Mouse (Mus musculus): ENCODE data around the gene Il22ra1. TPM values are rescaled to one million over a fixed set of nuclear protein-coding genes. Genes with fewer than 3 reads are reported as not detected.
A peak's percentile ranks its signal among the peaks of the same experiment; 100 is the strongest.

Gene Il22ra1
- polyA plus RNA-seq, 1 experiment from 2014 or later = not detected

DNA sequence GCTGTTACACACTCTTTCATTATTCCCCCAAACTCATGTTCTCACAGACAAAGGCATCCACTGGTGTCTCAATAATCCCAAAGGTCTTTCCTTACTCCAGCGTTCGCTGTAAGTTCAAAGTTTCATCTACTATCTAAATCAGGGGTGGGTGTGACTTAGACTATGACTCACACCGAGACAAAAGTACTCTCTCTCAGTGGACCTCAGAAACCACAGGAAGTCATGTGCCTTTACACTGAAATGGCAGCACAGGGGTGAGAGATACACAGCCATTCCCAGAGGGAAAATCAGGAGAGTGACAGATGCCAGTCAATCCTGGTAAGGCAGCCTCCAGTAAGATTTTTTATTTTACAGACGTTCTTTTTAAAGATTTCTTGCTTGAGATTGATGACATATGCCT, 35.1 kb upstream of the Il22ra1 start:
- Histone ChIP-seq H3K27me3 (ENCODE audit: control insufficient read depth, insufficient read depth, low read length) (peaks cover 4% of the 10 kb centered on the region; the same call in 1 of the 2 replicates), H3K9ac (ENCODE audit: low read length) (no peak overlapping the region), H3K27ac (ENCODE audit: low read length) (no peak overlapping the region), H3K9me3 (replicated peaks; ENCODE audit: control insufficient read depth, low read length) (peaks cover 4% of the 10 kb centered on the region), H3K4me2 (ENCODE audit: low read depth, low read length) (no peak overlapping the region), H3K4me1 (ENCODE audit: control insufficient read depth, insufficient read depth, low read length) (no peaks in the 10 kb centered on the region), H3K36me3 (ENCODE audit: control insufficient read depth, insufficient read depth) (no peaks in the 10 kb centered on the region), H3K4me3 (ENCODE audit: low read length) (no peak overlapping the region)
- ATAC-seq (replicated peaks; ENCODE audit: extremely low read depth, insufficient read depth, low FRiP score) = no peak
- WGBS = 67% methylated on average over 4 of the region's 4 CpGs

DNA sequence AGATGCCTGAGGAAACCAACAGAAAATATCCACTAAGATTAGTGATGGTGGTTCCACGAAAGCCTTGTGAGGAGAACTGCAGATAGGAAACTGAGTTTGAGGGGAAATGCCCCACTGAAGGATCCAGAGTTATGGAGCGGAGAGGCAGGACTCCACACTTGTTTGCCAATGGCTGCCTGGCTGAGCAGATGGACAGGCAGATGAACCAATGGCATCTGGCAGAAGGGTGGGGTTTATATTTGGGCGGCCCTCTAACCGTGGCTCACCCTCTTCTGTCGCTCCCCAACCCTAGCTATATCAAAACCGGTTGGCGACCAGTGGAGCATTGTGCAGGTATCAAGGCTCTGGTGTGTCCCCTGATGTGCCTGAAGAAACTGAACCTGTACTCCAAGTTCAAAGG, 29.5 kb upstream of the Il22ra1 start:
- Histone ChIP-seq H3K4me3 (ENCODE audit: low read length) (no peak overlapping the region), H3K9me3 (replicated peaks; ENCODE audit: control insufficient read depth, low read length) (peaks cover 4% of the 10 kb centered on the region), H3K9ac (ENCODE audit: low read length) (no peak overlapping the region), H3K4me2 (ENCODE audit: low read depth, low read length) (no peak overlapping the region), H3K27me3 (ENCODE audit: control insufficient read depth, insufficient read depth, low read length) (no peaks in the 10 kb centered on the region), H3K36me3 (ENCODE audit: control insufficient read depth, insufficient read depth) (no peaks in the 10 kb centered on the region), H3K27ac (ENCODE audit: low read length) (no peak overlapping the region), H3K4me1 (ENCODE audit: control insufficient read depth, insufficient read depth, low read length) (no peaks in the 10 kb centered on the region)
- WGBS = 71% methylated on average over 7 of the region's 7 CpGs
- no peak for ATAC-seq (replicated peaks; ENCODE audit: extremely low read depth, insufficient read depth, low FRiP score)

- Histone ChIP-seq H3K36me3 (ENCODE audit: control insufficient read depth, insufficient read depth) (no peaks in the 10 kb centered on the region), H3K9me3 (replicated peaks; ENCODE audit: control insufficient read depth, low read length) (no peaks in the 10 kb centered on the region), H3K4me3 (ENCODE audit: low read length) (no peak overlapping the region), H3K27ac (ENCODE audit: low read length) (no peak overlapping the region), H3K27me3 (ENCODE audit: control insufficient read depth, insufficient read depth, low read length) (no peaks in the 10 kb centered on the region), H3K4me1 (ENCODE audit: control insufficient read depth, insufficient read depth, low read length) (0 out of 2 replicates have a peak, but pooled peaks cover 2% of the 10 kb centered on the region), H3K9ac (ENCODE audit: low read length) (no peak overlapping the region), H3K4me2 (ENCODE audit: low read depth, low read length) (no peak overlapping the region)
- no peak for ATAC-seq (replicated peaks; ENCODE audit: extremely low read depth, insufficient read depth, low FRiP score)
- 61% methylated on average over 13 of the region's 13 CpGs for WGBS
Measured at GRCm38 (mm10) chr4:135703497-135703896, 24.5 kb upstream of the Il22ra1 start.

DNA sequence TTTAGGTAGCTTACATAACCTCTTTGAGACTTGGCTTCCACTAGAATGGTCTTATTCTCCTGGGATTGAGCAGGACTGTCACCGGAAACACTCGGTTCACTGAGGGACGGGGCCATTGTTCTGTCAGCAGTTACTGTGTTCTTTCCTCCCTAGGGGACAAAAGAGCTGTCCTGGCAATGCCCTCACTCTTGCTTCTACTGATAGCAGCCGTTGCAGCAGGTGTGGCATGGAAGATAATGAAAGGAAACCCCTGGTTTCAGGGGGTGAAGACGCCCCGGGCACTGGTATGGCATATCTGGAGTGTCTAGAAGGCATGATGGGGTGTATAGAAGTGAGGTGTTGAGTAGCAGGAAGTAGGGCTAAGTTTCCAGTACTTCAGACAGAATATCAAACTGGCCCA, 24.0 kb upstream of the Il22ra1 start:
- H3K4me3 ChIP-seq (ENCODE audit: low read length) = no peak overlapping the region
- H3K27me3 ChIP-seq (ENCODE audit: control insufficient read depth, insufficient read depth, low read length) = no peaks in the 10 kb centered on the region
- H3K36me3 ChIP-seq (ENCODE audit: control insufficient read depth, insufficient read depth) = no peaks in the 10 kb centered on the region
- WGBS = 33% methylated on average over 6 of the region's 6 CpGs
- H3K9me3 ChIP-seq (replicated peaks; ENCODE audit: control insufficient read depth, low read length) = no peaks in the 10 kb centered on the region
- ATAC-seq (replicated peaks; ENCODE audit: extremely low read depth, insufficient read depth, low FRiP score) = no peak
- 0 out of 2 replicates have a peak, but pooled peaks cover 2% of the 10 kb centered on the region for H3K4me1 ChIP-seq (ENCODE audit: control insufficient read depth, insufficient read depth, low read length)
- H3K27ac ChIP-seq (ENCODE audit: low read length) = no peak overlapping the region
- no peak overlapping the region for H3K9ac ChIP-seq (ENCODE audit: low read length)
- H3K4me2 ChIP-seq (ENCODE audit: low read depth, low read length) = no peak overlapping the region

DNA sequence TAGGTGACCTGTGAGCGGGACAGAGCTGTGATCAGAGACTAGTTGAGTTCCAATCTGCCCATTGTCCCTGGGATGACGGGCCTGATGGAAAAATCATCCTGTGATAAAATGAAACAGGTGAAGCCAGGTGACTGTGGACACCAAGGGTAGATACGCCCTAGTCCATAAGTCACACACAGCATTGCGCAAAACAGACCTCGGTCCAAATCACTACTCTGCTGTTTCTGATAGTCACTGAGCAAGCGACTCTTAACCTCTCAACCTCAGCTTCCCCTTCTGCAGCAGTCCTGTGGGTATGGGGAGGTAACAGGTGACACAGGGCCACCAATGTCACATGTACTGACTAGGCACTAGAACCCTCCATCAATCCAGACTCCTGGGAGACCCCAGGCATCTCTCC, 21.9 kb upstream of the Il22ra1 start:
- no peak for ATAC-seq (replicated peaks; ENCODE audit: extremely low read depth, insufficient read depth, low FRiP score)
- Histone ChIP-seq H3K4me3 (ENCODE audit: low read length) (no peak overlapping the region), H3K4me1 (ENCODE audit: control insufficient read depth, insufficient read depth, low read length) (0 out of 2 replicates have a peak, but pooled peaks cover 2% of the 10 kb centered on the region), H3K9ac (ENCODE audit: low read length) (no peak overlapping the region), H3K27ac (ENCODE audit: low read length) (no peak overlapping the region), H3K4me2 (ENCODE audit: low read depth, low read length) (no peak overlapping the region), H3K36me3 (ENCODE audit: control insufficient read depth, insufficient read depth) (no peaks in the 10 kb centered on the region), H3K9me3 (replicated peaks; ENCODE audit: control insufficient read depth, low read length) (no peaks in the 10 kb centered on the region), H3K27me3 (ENCODE audit: control insufficient read depth, insufficient read depth, low read length) (no peaks in the 10 kb centered on the region)
- WGBS = 84% methylated on average over 6 of the region's 6 CpGs

- Histone ChIP-seq H3K4me1 (ENCODE audit: control insufficient read depth, insufficient read depth, low read length) (no peaks in the 10 kb centered on the region), H3K36me3 (ENCODE audit: control insufficient read depth, insufficient read depth) (no peaks in the 10 kb centered on the region), H3K9me3 (replicated peaks; ENCODE audit: control insufficient read depth, low read length) (no peaks in the 10 kb centered on the region), H3K4me3 (ENCODE audit: low read length) (peak overlapping the region; percentile 34), H3K27ac (ENCODE audit: low read length) (no peak overlapping the region), H3K4me2 (ENCODE audit: low read depth, low read length) (peak overlapping the region; percentile 62), H3K9ac (ENCODE audit: low read length) (no peak overlapping the region), H3K27me3 (ENCODE audit: control insufficient read depth, insufficient read depth, low read length) (no peaks in the 10 kb centered on the region)
- WGBS = 8% methylated on average over 8 of the region's 8 CpGs
- ATAC-seq (replicated peaks; ENCODE audit: extremely low read depth, insufficient read depth, low FRiP score) = 0 out of 2 replicates have a peak, but pooled peaks have one; percentile 28
Measured at GRCm38 (mm10) chr4:135709072-135709564, 18.9 kb upstream of the Il22ra1 start.

GRCm38 (mm10) chr4:135709621-135710020, 18.4 kb upstream of the Il22ra1 start:
- 69% methylated on average over 11 of the region's 11 CpGs for WGBS
- Histone ChIP-seq H3K36me3 (ENCODE audit: control insufficient read depth, insufficient read depth) (no peaks in the 10 kb centered on the region), H3K9ac (ENCODE audit: low read length) (no peak overlapping the region), H3K27me3 (ENCODE audit: control insufficient read depth, insufficient read depth, low read length) (no peaks in the 10 kb centered on the region), H3K27ac (ENCODE audit: low read length) (no peak overlapping the region), H3K4me1 (ENCODE audit: control insufficient read depth, insufficient read depth, low read length) (no peaks in the 10 kb centered on the region), H3K4me2 (ENCODE audit: low read depth, low read length) (no peak overlapping the region), H3K4me3 (ENCODE audit: low read length) (no peak overlapping the region), H3K9me3 (replicated peaks; ENCODE audit: control insufficient read depth, low read length) (no peaks in the 10 kb centered on the region)
- ATAC-seq (replicated peaks; ENCODE audit: extremely low read depth, insufficient read depth, low FRiP score) = no peak

- Histone ChIP-seq H3K4me2 (ENCODE audit: low read depth, low read length) (no peak overlapping the region), H3K4me3 (ENCODE audit: low read length) (no peak overlapping the region), H3K27ac (ENCODE audit: low read length) (no peak overlapping the region), H3K9me3 (replicated peaks; ENCODE audit: control insufficient read depth, low read length) (0 out of 2 replicates have a peak, but pooled peaks cover 2% of the 10 kb centered on the region), H3K4me1 (ENCODE audit: control insufficient read depth, insufficient read depth, low read length) (no peaks in the 10 kb centered on the region), H3K9ac (ENCODE audit: low read length) (no peak overlapping the region), H3K27me3 (ENCODE audit: control insufficient read depth, insufficient read depth, low read length) (no peaks in the 10 kb centered on the region), H3K36me3 (ENCODE audit: control insufficient read depth, insufficient read depth) (no peaks in the 10 kb centered on the region)
- ATAC-seq (replicated peaks; ENCODE audit: extremely low read depth, insufficient read depth, low FRiP score) = no peak
- WGBS = 52% methylated on average over 3 of the region's 3 CpGs
Measured at GRCm38 (mm10) chr4:135710392-135710791, 17.6 kb upstream of the Il22ra1 start.

DNA sequence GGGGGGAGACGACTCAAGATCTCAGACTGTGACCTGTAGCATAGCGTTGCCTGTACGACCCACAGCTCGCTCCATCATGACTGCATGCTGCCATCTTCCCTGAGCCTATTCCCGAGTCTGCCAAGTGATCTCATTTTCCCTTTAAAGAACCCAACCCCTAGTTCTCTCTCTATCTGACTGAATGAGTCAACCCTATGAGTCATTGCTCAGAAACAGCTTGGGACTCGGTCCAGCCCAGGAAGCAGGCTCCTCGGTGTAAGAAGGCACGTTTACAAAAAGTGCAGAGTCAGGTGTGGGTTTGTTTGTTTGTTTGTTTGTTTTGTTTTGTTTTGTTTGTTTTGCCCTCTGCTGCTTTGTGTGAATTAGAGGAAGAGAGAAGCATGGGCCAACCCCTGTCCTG, 13.2 kb upstream of the Il22ra1 start:
- Histone ChIP-seq H3K4me1 (ENCODE audit: control insufficient read depth, insufficient read depth, low read length) (no peaks in the 10 kb centered on the region), H3K27ac (ENCODE audit: low read length) (no peak overlapping the region), H3K4me3 (ENCODE audit: low read length) (no peak overlapping the region), H3K27me3 (ENCODE audit: control insufficient read depth, insufficient read depth, low read length) (no peaks in the 10 kb centered on the region), H3K9ac (ENCODE audit: low read length) (no peak overlapping the region), H3K9me3 (replicated peaks; ENCODE audit: control insufficient read depth, low read length) (0 out of 2 replicates have a peak, but pooled peaks cover 2% of the 10 kb centered on the region), H3K36me3 (ENCODE audit: control insufficient read depth, insufficient read depth) (no peaks in the 10 kb centered on the region), H3K4me2 (ENCODE audit: low read depth, low read length) (no peak overlapping the region)
- 69% methylated on average over 8 of the region's 8 CpGs for WGBS
- ATAC-seq (replicated peaks; ENCODE audit: extremely low read depth, insufficient read depth, low FRiP score) = no peak
